Mouse (Mus musculus) A20 (cell line): ENCODE results near the gene Ptrh2.

Experiments used
- DNase-seq: peaks from one replicate; pipeline ENCODE4 v3.0.0-alpha.2; 2011; ENCODE audit warnings: low read depth, low spot score

Ptrh2 gene

DNA sequence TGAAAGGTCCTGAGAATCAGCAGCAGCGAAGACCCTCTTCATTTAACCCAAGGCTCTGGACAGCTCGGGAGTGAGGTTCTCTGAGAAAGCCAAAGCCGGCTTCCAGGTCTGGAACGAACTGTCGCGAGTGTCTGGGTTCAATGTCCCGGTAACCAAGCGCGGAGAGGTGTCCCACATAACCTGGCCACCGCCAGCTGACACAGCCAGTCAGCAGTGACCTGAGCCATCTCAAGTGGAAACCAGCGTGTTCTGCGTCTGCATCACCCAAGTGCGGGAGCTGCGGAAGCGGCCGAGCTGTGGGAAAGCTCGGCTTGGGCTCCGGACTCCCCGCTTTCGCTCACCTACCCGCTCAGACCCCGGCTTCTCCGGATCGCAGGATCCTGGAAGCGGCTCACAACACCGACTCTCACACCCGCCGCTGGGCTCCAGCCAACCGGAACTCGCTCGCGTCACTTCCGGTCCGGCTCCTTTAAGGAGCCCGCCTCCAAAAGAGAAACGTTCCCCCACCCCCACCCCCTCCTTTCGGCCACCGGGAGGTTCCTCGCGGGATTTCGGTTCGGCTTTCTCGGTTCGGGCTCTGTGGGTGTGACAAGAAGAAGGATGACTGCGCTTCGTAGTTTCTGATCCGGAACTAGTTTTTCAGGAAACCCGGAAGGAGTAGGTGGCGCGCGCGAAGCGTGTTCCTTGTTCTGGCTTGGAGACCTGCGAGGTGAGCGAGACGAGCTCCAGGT is at the start of gene Ptrh2, which contains the start of gene Vmp1:
Gene Ptrh2, plus strand, starts transcription at position 591 of the 731 bp plus-strand sequence.
Gene Vmp1, minus strand, starts transcription at position 442 of the 731 bp plus-strand sequence.
- DNase-seq: peak; percentile 96

GRCm38 (mm10) chr11:86634396-86634795 is 49.4 kb upstream of the Ptrh2 start:
- no peak for DNase-seq

- DNase-seq: no peak
Measured at GRCm38 (mm10) chr11:86637697-86638096, 46.1 kb upstream of the Ptrh2 start.

DNA sequence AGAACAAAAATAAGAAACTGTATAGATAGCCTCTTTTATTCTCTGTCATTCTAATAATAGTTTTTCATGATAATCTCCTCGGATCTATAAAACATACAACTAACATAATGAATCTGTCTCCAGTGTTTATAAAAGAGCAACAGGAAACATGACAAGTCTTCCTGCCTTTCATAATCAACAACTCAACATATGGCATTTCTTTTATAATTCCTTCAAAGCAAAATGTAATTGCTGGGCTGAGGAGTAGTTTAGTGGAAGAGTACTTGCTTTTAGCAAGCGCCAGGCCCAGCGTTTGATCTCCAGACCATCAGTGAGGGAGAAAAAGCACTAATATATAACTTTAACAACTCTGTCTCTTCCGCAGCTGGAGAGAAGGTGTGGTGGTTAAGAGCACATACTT is 42.1 kb upstream of the Ptrh2 start:
- no peak for DNase-seq

- no peak for DNase-seq
Measured at GRCm38 (mm10) chr11:86644553-86644952, 39.2 kb upstream of the Ptrh2 start.

DNA sequence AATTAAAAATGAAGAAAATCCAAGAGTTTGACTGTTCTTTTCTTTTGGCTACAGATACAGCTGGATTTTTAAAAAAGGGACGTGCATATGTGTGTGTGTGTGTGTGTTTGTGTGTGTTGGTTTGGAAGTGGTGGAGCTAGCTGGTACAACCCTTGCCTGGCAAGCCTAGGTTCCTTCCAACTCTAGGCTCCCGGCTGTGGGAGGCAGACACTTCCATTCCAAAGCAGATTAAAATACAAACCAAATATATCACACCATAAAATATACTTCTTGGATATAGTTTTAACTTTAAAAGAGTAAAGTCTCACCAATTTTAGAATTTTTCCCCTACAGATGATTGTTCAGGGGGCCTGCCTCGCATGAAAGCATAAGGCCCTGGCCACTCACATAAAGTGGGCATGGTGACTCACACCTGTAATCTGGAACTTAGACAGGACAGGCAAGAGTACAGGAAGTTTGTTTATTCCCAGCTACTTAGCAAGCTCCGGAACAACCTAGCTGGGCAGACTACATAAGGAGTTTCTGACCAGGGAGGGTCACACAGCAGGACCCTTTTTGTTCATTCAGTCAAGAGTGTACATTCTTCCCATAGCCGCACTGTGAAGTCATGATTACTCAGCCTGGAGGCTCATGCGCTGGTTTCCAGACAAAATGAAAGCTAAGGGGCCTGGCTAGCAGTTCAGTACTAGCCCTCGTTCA is 37.5 kb upstream of the Ptrh2 start:
- DNase-seq: no peak

DNA sequence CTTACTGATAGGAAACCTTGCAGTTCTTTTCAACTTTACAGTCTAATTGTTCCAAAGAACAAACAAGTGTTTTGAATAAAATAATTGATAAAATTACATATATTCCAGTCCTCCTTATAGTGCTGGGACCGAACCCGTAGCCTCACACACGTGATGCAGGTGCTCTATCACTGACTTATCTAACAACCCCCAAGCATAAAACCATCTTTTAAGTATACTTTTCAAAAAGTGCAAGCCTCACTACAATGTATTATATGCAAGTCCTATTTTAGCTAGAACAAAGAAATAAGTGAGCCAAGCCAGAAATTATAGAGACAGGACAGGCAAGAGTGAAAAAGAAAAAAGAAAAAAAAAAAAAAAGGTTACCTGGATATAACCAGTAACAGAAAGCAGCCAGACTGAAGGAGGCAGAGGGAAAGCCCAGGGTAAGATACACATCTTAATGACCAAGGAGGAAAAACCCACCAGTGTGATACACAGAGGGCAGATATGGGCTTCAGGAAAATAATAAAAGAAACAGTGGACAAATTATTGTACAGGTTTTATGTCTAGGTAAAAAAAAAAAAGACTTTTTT is 36.8 kb upstream of the Ptrh2 start:
- DNase-seq: no peak

GRCm38 (mm10) chr11:86647706-86648447 is 35.9 kb upstream of the Ptrh2 start:
- DNase-seq: no peak

DNA sequence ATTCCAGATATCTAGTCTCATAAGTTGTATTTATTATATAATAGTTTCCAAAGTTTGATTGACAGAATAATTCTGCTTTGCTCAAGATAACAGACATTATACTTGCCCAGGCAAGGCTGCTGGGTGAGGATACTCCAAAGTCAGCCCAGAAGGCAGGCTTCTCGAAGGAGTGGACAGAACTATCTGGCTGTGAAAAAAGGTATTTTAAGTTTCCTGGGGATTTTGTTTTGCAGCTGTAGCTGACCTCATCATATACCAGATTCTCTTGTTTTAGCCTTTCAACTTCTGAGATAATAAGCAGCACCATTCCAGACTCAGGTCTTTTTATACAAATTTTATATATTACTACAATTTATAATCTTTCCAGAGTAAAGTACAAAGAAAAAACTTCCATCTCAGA is 34.2 kb upstream of the Ptrh2 start:
- no peak for DNase-seq

- no peak for DNase-seq
Measured at GRCm38 (mm10) chr11:86650676-86651075, 33.1 kb upstream of the Ptrh2 start.

GRCm38 (mm10) chr11:86652578-86652979 is 31.2 kb upstream of the Ptrh2 start:
- DNase-seq: no peak

GRCm38 (mm10) chr11:86653446-86653845 is 30.3 kb upstream of the Ptrh2 start:
- DNase-seq: peak; percentile 67

DNA sequence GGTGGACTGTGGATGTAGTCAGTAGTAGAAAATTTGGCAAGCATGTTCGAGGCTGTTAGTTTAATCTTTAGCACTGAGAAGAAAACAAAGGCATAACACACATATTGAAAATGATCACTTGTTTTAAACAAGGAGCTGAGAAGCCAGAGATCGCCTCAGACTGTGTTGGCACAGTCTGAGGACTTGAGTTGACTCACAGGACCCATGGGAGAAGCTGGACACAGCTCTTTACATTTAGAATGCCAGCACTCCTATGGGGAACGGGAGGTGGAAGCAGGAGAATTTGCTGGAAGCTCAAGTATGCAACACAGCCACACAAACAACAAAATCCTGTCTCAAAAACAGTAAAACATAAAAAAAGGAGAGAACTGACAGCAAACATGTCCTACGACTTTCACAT is 29.7 kb upstream of the Ptrh2 start:
- DNase-seq: no peak

GRCm38 (mm10) chr11:86655671-86656070 is 28.1 kb upstream of the Ptrh2 start:
- peak; percentile 55 for DNase-seq

GRCm38 (mm10) chr11:86656849-86657567 is 26.8 kb upstream of the Ptrh2 start:
- DNase-seq: no peak

GRCm38 (mm10) chr11:86657863-86658262 is 25.9 kb upstream of the Ptrh2 start:
- DNase-seq: peak; percentile 38

- DNase-seq: no peak
Measured at GRCm38 (mm10) chr11:86662986-86663895, 20.5 kb upstream of the Ptrh2 start.

DNA sequence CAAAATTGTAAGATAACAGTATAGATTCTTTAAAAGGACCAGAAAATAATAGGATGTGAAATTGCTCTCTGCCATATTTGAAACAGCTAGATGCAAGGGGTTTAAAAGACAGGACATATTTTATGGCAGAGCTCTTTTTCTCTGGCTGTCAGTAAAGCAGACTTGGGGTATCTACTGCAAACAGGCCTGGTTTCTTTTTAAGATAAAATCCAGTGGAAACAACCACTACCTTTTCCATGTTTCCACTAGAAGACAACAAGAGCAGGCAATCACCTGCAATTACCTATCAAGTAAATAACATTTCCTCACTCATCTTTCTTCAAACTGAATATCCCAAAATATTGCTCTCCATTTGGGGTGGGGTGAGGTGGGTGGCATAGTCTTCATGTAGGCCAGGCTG is 19.8 kb upstream of the Ptrh2 start:
- no peak for DNase-seq

GRCm38 (mm10) chr11:86664406-86664805 is 19.4 kb upstream of the Ptrh2 start:
- DNase-seq: no peak

- no peak for DNase-seq
Measured at GRCm38 (mm10) chr11:86667553-86667952, 16.2 kb upstream of the Ptrh2 start.
